Mouse (Mus musculus) 3T3-L1 (cell line): ENCODE measurements at regions not wholly inside any gene's neighbourhood (a gene's known extent, or its start where the extent isn't known, plus 50 kb on each side); places are given as distances from the start of the nearest gene placed in this dataset.
A peak's percentile ranks its signal among the peaks of the same experiment; 100 is the strongest.

ENCODE experiments used
- DNase-seq: peaks from one replicate; pipeline ENCODE4 v3.0.0-alpha.2; 2015; ENCODE audit warnings: low read depth, low spot score

DNA sequence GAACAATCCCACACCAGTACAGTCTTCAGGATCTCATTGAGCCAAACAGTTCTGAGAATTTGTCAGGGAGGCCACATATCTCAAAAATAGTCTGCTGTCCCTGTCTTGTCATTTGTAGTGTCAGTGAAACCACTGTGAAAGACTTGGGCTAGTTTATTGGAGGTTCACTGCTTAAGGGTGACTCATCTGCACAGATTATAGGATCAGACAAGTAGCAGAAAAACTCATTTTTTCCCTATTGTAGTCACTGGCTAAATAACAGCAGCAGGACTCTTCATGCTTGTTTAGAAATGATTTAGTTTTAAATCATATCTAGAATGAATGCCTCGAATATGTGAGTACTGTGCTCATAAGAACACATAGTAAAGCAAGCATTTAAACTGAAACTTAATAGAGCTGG is 475.2 kb upstream of the Marcks start:
- DNase-seq, result peak; percentile 47

- DNase-seq, result peak; percentile 69
These were observed 464.8 kb upstream of the Marcks start for GRCm38 (mm10) chr10:37603529-37603928.

DNA sequence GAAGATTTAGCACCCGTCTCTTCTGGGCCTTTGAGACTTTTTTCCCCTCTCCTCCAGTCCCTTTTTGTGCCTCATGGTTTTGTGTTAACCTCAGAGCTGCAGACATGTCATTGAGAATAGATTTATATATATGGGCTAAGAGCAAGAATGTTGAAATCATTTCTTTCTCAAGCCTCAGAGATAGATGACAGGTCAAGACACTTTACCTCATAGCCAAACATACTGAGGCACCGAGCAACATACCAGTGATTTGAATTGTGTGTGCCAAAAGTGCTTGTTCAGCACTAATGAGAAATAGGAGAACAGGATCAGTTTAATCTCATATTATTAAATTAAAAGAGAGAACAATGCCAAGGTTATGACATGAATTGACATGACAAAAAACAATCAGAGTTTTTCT is 464.2 kb upstream of the Marcks start:
- DNase-seq, result peak; percentile 84

DNA sequence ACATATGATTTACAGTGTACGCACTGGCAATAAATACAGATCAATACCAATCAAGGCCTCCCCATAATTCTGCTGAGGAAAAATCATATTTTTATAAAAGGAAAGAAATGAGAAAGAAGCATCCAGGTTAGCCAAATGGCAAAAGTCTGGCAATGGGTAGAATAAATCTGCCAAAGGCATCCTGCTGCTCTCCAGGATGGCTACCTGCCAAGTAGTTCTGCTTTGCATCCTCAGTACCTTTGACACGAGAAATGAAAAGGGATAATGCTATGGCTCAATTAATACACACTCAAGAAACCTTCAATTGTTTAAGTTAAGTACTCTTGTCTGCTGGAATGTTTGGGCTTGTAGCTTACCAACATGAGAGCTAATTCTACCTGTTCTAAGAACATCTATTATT is 451.2 kb upstream of the Marcks start:
- DNase-seq, result no peak

GRCm38 (mm10) chr10:37589009-37589408 is 450.3 kb upstream of the Marcks start:
- no peak for DNase-seq

GRCm38 (mm10) chr10:37571171-37571570 is 432.5 kb upstream of the Marcks start:
- DNase-seq, result peak; percentile 71

GRCm38 (mm10) chr10:37561705-37562104 is 423.0 kb upstream of the Marcks start:
- DNase-seq, result no peak

- no peak for DNase-seq
These were observed 410.7 kb upstream of the Marcks start for GRCm38 (mm10) chr10:37549446-37549845.

GRCm38 (mm10) chr10:37540703-37541102 is 402.0 kb upstream of the Marcks start:
- no peak for DNase-seq

GRCm38 (mm10) chr10:37505966-37506615 is 367.4 kb upstream of the Marcks start:
- peak; percentile 70 for DNase-seq

- no peak for DNase-seq
These were observed 365.7 kb upstream of the Marcks start for GRCm38 (mm10) chr10:37504468-37504867.

- peak; percentile 18 for DNase-seq
These were observed 363.8 kb upstream of the Marcks start for GRCm38 (mm10) chr10:37502505-37502904.

DNA sequence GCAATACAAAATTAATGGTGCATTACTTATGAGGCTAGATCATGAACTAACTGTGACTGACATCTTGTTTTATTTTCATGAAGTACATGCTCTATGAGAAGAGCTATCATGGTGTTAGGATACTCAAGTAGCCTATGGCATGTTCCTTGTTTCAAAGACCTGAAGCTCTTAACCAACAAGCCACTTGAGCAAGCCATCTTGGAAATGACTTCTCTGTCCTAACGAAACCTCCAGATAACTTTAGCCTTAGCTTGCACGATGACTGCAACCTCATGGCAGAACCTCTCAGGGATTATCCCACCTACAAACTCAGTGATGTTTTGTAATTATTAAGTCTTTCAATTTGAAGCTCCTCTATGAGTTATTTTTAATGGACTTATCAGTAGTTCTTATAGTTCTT is 362.3 kb upstream of the Marcks start:
- DNase-seq, result no peak

GRCm38 (mm10) chr10:37495467-37495866 is 356.7 kb upstream of the Marcks start:
- DNase-seq, result peak; percentile 65

DNA sequence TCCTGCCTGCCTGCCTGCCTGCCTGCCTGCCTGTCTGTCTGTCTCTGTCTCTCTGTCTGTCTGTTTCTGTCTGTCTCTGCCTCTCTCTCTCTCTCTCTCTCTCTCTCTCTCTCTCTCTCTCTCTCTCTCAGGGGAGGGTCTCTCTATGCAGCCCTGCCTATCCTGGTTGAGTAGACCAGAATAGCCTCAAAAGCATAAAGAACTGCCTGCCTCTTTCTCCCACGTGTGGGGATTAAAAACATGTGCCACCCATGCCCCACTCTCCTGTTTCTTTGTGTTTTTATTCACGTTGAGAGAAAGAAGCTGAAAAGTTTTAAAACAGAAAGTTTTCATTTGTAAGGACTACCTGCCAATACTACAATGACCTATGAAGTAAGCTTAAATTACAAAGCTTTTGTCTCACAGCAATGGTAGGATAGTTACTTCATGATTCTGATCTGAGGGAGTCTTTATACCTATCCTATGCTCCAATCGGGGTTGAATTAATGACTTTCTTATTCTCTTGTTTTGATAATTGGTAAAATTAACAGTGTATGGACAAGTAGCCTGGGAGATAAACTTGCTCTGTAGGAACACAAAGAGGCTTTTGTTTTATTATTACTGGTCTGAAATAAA is 355.9 kb upstream of the Marcks start:
- DNase-seq, result no peak

DNA sequence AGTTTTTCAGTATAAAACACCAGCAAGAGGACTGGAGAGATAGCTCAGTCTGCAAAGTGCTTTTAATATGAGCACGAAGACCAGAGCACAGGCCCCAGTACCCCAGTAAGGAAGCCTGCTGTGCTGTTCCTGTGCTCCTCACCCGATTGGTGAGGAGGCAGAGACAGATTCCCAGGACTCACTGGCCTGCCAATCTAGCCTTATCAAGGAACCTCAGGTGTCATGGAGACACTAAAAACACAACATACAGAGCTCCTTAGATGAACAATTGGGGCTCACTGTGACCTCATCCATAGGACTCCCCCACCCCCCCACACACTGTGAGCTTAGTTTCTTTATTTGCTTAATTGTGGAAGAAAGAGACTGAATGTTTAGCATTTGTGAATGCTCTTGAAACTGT is 355.4 kb upstream of the Marcks start:
- no peak for DNase-seq

DNA sequence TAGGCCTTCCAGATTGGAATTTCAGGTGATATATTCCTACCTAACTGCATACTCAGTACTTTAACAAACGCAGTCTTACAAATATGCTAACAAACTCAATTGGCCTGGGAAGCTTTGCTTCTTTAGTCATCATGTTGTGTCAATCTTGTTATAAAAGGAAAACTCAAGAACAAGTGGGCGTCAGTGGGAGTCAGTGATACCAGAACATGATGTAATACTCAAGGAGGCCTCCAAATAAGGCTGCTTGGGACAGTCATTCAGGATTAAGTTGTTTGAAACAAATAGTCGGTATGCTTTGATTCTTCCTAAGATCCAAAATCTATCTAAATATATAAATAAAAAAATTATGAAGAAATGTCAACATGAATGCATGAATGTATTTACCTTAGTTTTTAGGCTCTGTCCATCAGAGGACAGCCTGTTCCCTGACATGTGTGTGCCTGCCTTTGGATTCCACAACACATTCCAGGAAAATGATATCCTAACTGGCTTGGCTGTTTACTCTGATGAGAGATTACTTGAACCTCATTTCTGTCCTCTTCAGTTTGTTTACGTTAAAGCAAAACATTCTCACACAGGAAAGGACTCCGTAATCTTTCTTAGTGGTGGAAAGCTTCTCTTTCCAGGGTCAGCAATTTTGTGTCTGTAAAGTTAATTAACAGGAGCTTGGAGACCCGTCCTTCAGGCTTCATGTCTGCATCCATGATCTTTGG is 345.7 kb upstream of the Marcks start:
- DNase-seq, result peak; percentile 40

DNA sequence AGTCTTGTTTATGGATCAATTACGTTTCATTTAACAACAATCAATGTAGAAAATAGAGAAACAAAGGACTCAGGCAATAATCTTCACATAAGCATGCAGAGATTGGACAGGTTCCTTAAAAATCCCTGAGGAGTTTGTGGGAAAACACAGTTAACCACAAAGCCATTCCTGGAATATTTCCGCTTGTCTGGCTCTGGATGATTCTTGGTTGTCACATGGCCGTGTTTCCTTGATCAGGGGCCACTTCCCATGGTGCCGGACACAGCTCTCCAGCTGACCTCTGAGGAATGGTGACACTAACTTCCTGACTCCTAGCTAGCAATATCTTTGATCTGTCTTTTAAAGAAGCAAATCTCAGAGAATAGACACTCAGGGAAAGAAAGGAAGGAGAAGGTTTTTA is 344.8 kb upstream of the Marcks start:
- peak; percentile 93 for DNase-seq

DNA sequence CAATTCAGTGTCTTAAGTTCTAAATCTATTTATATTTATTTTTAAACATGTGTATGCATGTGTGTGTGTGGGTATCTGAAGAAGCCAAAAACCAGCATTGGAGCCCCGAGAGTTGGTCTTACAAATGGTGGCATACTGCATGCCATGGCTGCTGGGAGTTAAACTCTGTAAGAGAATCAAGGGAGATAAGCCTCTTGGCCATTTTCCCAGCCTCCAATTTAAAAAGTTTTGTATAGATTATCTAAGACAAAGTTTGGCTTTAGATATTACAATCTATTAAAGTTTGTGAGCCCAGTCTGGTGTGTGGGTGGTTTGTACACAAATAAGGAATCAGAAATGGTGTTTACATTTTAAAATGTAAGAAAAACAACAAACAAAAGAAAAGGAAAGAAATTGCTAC is 343.2 kb upstream of the Marcks start:
- no peak for DNase-seq

- DNase-seq, result peak; percentile 74
These were observed 341.6 kb upstream of the Marcks start for GRCm38 (mm10) chr10:37480331-37480730.

DNA sequence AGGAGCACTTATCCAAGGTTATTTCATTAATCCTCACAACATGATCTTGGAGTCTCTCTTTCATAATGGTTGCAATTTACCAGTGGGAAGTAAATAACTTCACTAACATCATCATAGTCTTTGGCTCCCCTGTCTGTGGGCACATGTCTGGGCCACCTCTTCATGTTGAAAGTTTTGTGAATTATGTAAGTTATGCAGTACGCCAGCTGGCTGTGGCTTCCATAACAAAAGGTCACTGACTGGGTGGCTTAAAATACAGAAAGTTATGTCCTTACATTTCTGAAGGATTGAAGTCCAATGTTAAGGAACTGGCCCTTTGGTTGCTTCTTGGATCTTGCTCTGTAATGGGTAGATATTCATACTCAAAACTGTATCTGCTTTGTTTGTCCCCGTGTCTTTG is 339.4 kb upstream of the Marcks start:
- no peak for DNase-seq

GRCm38 (mm10) chr10:37473086-37473485 is 334.4 kb upstream of the Marcks start:
- no peak for DNase-seq

DNA sequence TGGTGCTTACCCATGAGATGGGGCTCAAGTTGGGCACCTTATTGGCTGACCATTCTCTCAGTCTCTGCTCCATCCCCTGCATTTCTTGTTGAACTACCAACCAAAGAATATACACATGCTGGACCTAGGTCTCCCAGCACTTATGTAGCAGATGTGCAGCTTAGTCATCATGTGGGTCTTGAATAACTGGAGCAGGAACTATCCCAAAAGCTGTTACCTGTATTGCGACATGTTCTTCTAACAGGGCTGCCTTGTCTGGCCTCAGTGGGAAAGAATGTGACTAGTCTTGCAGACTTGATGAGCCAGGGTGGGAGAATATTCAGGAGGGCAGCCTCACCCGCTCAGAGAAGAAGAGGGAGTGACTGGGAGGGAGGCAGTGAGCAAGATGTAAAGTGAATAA is 318.7 kb upstream of the Marcks start:
- peak; percentile 64 for DNase-seq
